Mouse (Mus musculus) ES-E14 (cell line): ENCODE measurements around the gene Slf2. TPM values are rescaled to one million over a fixed set of nuclear protein-coding genes. Genes with fewer than 3 reads are reported as not detected.

Experiments
- DNase-seq: peaks from one replicate; pipeline ENCODE4 v3.0.0-alpha.2; 2013; ENCODE audit warnings: low read depth, low spot score
- H3K27ac ChIP-seq: 2 replicates; pipeline ENCODE4 v1.5.1; 2012; ENCODE audit warnings: low read depth, mild to moderate bottlenecking, low read length, moderate library complexity, mixed read lengths; ENCODE audit not compliant: poor library complexity, insufficient read depth, severe bottlenecking
- H3K36me3 ChIP-seq: 2 replicates; pipeline ENCODE4 v1.6.1; 2012; ENCODE audit warnings: mild to moderate bottlenecking, low read length, moderate library complexity, mixed read lengths; ENCODE audit not compliant: control insufficient read depth, poor library complexity, insufficient read depth, severe bottlenecking
- H3K4me1 ChIP-seq, 2 experiments: fragments of 150-350 bp in 1 of 2; sonication (generic) in 1 of 2; 2 replicates each; pipeline ENCODE4 v1.6.1; 2012; ENCODE audit warnings: low read length in 2 of 2, mild to moderate bottlenecking in 1 of 2, mixed read lengths in 1 of 2; ENCODE audit not compliant: control insufficient read depth in 2 of 2, insufficient read depth in 2 of 2, poor library complexity in 1 of 2
- H3K4me3 ChIP-seq, 2 experiments: fragments of 150-350 bp in 1 of 2; sonication (generic) in 1 of 2; 2 replicates each; pipeline ENCODE4 v1.5.1; 2012; ENCODE audit warnings: low read length in 2 of 2, low read depth in 1 of 2, mild to moderate bottlenecking in 1 of 2, mixed read lengths in 1 of 2; ENCODE audit not compliant: insufficient read depth in 1 of 2, poor library complexity in 1 of 2, severe bottlenecking in 1 of 2
- H3K9ac ChIP-seq: 2 replicates; pipeline ENCODE4 v1.6.1; 2012; ENCODE audit warnings: low read depth, mild to moderate bottlenecking, low read length, mixed read lengths; ENCODE audit not compliant: poor library complexity, insufficient read depth, severe bottlenecking
- H3K9me3 ChIP-seq: fragments of 150-350 bp; sonication (generic); 2 replicates; pipeline ENCODE4 v1.6.1; 2012; ENCODE audit warnings: low read depth, mild to moderate bottlenecking, low read length; ENCODE audit not compliant: control insufficient read depth, insufficient read depth
- CHD2 ChIP-seq: IDR thresholded peaks from 2 replicates; pipeline ENCODE4 v1.6.1; 2014; ENCODE audit warnings: mild to moderate bottlenecking, low read depth, low read length, inconsistent platforms
- HCFC1 ChIP-seq: IDR thresholded peaks from 2 replicates; pipeline ENCODE4 v1.6.1; 2012; ENCODE audit warnings: low read length, inconsistent platforms, borderline replicate concordance; ENCODE audit not compliant: insufficient read depth
- MAFK ChIP-seq: IDR thresholded peaks from 2 replicates; pipeline ENCODE4 v1.6.1; 2014; ENCODE audit warnings: mild to moderate bottlenecking, low read depth, low read length, inconsistent platforms; ENCODE audit not compliant: insufficient read depth
- ZC3H11A ChIP-seq: IDR thresholded peaks from 2 replicates; pipeline ENCODE4 v1.6.1; 2012; ENCODE audit warnings: low read depth, mild to moderate bottlenecking, inconsistent platforms, low read length, borderline replicate concordance
- ZNF384 ChIP-seq: IDR thresholded peaks from 2 replicates; pipeline ENCODE4 v1.6.1; 2012; ENCODE audit warnings: low read depth, low read length, inconsistent platforms
- in situ Hi-C, 2 experiments: fragments of 600-800 bp; cut with MboI; formaldehyde crosslinking; loops; one replicate each; pipeline ENCODE4 v1.15.1; 2025; ENCODE audit warnings: low sequenced_read_pairs in 2 of 2, inconsistent platforms in 1 of 2; ENCODE audit not compliant: unreplicated experiment in 2 of 2
- total RNA-seq: library from RNA; depleted of rRNA; stranded (reverse); fragments of 300-350 nt; gene quantifications from 2 replicates; pipeline ENCODE4 v1.2.3, GENCODE M21; 2012

Gene Slf2
- total RNA-seq, 1 experiment: 48.3 TPM

DNA sequence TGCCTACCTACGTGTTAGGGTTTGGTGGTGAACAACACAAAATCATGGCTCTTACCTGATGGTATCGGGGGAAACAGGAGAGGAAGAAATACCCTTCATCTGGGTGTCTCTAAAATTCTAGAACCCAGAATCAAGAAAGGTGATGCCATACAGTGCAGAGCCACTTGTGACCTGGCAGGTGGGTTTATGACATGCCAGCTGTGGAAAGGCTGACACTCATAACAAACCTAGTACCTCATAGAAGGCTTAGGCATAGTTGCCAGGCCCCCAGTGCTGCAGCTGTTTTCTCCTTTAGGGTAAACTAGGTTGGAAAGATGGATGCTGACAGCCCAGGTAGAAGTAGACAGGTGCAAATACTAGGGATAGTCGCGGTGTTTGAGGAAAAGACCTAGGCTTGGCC is 53.5 kb downstream of the Slf2 start:
- Histone ChIP-seq H3K9ac (no peak overlapping the region), H3K4me1 (peaks cover 0 to 3% of the 10 kb centered on the region in 2 experiments; a peak in 1 of 4 replicates), H3K36me3 (peaks cover 9% of the 10 kb centered on the region), H3K27ac (no peak overlapping the region), H3K4me3 (no peak overlapping the region), H3K9me3 (no peaks in the 10 kb centered on the region)
- TF ChIP-seq ZC3H11A (no peak), CHD2 (no peak), MAFK (no peak), ZNF384 (no peak), HCFC1 (no peak)
- DNase-seq: no peak
- in situ Hi-C loops: no loop called here

DNA sequence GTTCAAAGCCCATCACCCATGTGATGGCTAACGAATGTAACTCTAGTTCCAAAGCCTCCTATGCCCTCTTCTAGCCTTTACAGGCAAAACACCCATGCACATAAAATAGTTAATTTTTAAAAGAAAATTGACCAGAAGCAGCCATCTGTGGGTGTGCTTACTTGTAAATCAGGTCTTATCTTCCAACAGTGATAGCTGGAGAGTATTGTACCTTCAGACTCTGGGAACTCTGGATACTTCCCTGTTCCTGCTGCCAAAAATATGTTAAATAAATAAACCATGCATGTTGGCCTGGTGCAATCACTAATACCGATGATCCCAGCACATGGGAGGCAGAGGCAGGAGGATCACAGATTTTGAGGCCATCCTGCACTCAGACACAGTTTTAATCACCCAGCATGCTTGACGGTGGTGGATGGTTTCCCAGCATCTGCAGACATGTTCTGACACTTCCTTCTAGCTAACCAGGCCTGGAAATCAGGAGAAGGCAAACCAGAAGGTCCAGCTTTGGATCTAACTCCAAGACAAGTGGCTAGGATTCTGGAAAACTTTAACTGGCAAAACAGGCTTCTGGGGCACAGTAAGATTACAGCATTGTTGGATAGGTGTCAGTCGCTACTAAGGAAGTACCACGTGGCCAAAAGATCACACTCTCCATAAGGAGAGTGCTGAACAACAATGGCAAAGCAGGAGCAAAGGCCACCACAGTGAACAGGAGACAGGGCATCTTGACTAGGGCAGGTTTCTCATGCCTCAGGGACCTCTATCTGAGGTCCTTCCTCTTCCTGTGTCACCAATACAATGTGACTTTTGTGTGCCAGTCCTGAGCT is 54.4 kb downstream of the Slf2 start:
- H3K4me3 ChIP-seq: no peak overlapping the region
- no peak overlapping the region for H3K27ac ChIP-seq
- TF ChIP-seq ZC3H11A (no peak), ZNF384 (no peak), MAFK (no peak), HCFC1 (no peak), CHD2 (no peak)
- H3K4me1 ChIP-seq: peaks cover 1 to 8% of the 10 kb centered on the region in 2 experiments; a peak in 3 of 4 replicates
- DNase-seq: no peak
- H3K9ac ChIP-seq: no peak overlapping the region
- in situ Hi-C loops: no loop called here
- H3K36me3 ChIP-seq: peaks cover 6% of the 10 kb centered on the region; the same call in 1 of the 2 replicates
- H3K9me3 ChIP-seq: no peaks in the 10 kb centered on the region

DNA sequence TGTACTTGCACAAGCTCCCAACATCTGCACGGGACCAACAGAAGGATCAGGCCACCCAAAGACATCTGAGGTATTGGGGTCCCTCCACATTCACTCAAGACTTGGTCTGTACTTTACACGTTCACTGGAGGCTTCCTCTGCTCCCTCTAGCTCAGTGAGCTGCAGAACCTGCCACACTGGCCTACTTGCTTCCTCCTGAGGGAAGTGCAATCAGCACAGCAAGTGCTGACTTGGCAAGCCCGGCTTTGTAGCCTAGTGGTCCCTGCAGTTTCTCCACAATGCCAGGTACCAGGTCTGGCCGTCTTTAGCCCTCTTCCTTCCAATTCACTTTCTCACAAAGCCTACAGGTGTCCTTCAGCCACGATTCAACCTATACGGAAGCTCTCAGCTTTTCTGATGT is 56.1 kb downstream of the Slf2 start:
- Histone ChIP-seq H3K27ac (no peak overlapping the region), H3K4me1 (peaks cover 6 to 22% of the 10 kb centered on the region in 2 experiments), H3K4me3 (no peak overlapping the region), H3K36me3 (no peaks in the 10 kb centered on the region), H3K9me3 (no peaks in the 10 kb centered on the region), H3K9ac (no peak overlapping the region)
- no peak for TF ChIP-seq HCFC1
- TF ChIP-seq ZNF384: no peak
- no peak for TF ChIP-seq ZC3H11A
- TF ChIP-seq CHD2: no peak
- TF ChIP-seq MAFK: no peak
- DNase-seq: no peak
- in situ Hi-C loops: no loop called here

- H3K9me3 ChIP-seq: no peaks in the 10 kb centered on the region
- no peak overlapping the region for H3K9ac ChIP-seq
- no peak overlapping the region for H3K4me3 ChIP-seq
- H3K4me1 ChIP-seq: peaks cover 6 to 30% of the 10 kb centered on the region in 2 experiments
- in situ Hi-C loops: no loop called here
- DNase-seq: no peak
- TF ChIP-seq ZNF384 (no peak), ZC3H11A (no peak), MAFK (no peak), CHD2 (no peak), HCFC1 (no peak)
- H3K36me3 ChIP-seq: no peaks in the 10 kb centered on the region
- no peak overlapping the region for H3K27ac ChIP-seq
Measured at GRCm38 (mm10) chr19:44987851-44988250, 56.9 kb downstream of the Slf2 start.
